Mouse (Mus musculus): ENCODE results near the gene Shpk. TPM values are rescaled to one million over a fixed set of nuclear protein-coding genes. Genes with fewer than 3 reads are reported as not detected.

The Shpk gene
- polyA plus RNA-seq, 1 experiment from 2014 or later, result 1.6 TPM

DNA sequence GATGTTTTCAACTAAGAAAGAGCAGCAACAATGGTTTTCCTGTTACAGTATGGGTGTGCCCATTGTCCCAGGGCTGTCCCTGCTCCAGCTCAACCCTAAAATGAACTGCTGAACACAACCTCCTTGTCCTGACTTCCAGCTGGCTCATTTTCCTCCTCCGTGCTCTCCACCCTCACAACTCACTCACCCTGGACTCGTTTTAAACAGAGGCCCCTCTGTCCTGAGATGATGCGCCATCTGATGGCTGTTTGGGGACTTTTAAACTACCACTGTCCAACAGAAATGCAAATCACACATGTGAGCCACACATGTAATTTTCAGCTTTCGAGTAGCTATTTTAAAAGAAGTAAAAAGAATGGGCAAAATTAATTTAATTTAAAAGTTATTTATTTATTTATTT lies 2.3 kb downstream of the Shpk start:
- 27% methylated on average over 4 of the region's 4 CpGs for WGBS
- H3K27ac ChIP-seq, result 0 out of 2 replicates have a peak overlapping the region, but pooled peaks have one; percentile 38

DNA sequence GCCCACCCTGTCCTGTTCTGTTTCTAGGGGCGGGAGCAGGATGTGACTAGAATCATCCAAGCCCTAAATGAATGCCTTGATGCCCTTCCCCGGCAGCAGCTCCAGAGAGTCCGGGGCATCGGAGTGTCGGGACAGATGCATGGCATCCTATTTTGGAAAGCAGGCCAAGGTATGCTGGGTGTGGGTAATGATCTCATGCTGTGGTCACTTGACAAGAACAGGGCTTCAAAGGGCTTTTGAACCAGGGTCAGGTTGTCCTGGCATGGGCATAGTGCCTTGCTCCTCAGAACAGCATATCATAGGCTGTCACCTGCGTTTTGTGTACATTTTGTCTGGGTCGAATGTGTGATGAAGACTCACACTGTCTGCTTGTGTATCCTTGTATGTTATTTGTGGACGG lies 4.6 kb downstream of the Shpk start:
- Histone ChIP-seq H3K9me3 (no peaks in the 10 kb centered on the region), H3K27ac (no peak overlapping the region), H3K4me1 (peaks cover 7% of the 10 kb centered on the region), H3K36me3 (no peaks in the 10 kb centered on the region), H3K27me3 (no peaks in the 10 kb centered on the region), H3K4me3 (no peak overlapping the region), H3K9ac (no peak overlapping the region), H3K4me2 (no peak overlapping the region)
- WGBS, result 79% methylated on average over 8 of the region's 8 CpGs
- ATAC-seq (ENCODE audit: borderline replicate concordance, extremely low read depth, low FRiP score, low TSS enrichment), result no peak

More for the DNA sequence above, 2.3 kb downstream of the Shpk start:
- Histone ChIP-seq H3K4me2 (no peak overlapping the region), H3K4me1 (peaks cover 15% of the 10 kb centered on the region), H3K9me3 (no peaks in the 10 kb centered on the region), H3K27me3 (no peaks in the 10 kb centered on the region), H3K4me3 (no peak overlapping the region), H3K9ac (no peak overlapping the region), H3K36me3 (no peaks in the 10 kb centered on the region)
- no peak for ATAC-seq (ENCODE audit: borderline replicate concordance, extremely low read depth, low FRiP score, low TSS enrichment)

DNA sequence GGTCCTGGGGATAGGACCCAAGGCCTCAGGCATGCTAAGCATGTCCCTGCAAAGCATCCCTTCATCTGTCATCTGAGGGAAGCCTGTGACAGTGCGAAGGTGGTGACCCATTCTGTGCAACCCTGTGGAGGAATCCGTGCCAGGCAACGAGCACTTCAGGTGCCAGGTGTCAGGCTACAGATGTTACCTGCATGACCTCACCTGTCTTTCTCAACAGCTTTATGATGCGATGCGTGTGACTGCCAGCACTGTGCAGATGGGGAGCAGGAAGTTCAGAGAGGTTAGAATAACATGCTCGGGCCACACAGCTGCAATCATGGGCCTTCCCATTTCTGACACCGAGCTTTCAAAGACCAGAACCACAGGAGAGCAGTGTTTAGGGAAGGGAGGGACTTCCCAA lies 5.9 kb downstream of the Shpk start:
- no peaks in the 10 kb centered on the region for H3K4me1 ChIP-seq
- WGBS, result 55% methylated on average over 7 of the region's 7 CpGs
- H3K4me3 ChIP-seq, result no peak overlapping the region
- H3K4me2 ChIP-seq, result no peak overlapping the region
- no peak for ATAC-seq (ENCODE audit: borderline replicate concordance, extremely low read depth, low FRiP score, low TSS enrichment)
- no peaks in the 10 kb centered on the region for H3K9me3 ChIP-seq
- H3K36me3 ChIP-seq, result no peaks in the 10 kb centered on the region
- no peak overlapping the region for H3K9ac ChIP-seq
- no peak overlapping the region for H3K27ac ChIP-seq
- no peaks in the 10 kb centered on the region for H3K27me3 ChIP-seq

DNA sequence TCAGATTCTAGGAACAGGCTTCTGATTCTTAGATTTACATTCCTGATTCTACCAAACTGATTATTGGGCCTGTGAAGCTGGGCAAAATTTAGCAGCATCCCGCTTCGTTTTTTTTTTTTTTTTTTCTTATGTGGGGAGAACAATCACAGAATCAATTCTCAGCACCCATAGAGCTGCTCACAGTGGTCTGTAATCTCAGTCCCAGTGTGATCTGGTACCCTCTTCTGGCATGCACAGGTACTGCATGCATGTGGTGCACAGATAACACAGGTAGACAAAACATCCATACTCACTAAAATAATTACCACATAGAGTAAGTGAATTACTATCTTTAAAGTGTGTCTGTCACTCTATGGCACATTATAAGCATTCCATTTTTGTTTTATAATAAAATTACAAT lies 8.4 kb downstream of the Shpk start:
- no peak overlapping the region for H3K4me2 ChIP-seq
- H3K9me3 ChIP-seq, result no peaks in the 10 kb centered on the region
- WGBS, result 63% methylated on average over 2 of the region's 2 CpGs
- H3K36me3 ChIP-seq, result no peaks in the 10 kb centered on the region
- ATAC-seq (ENCODE audit: borderline replicate concordance, extremely low read depth, low FRiP score, low TSS enrichment), result no peak
- no peaks in the 10 kb centered on the region for H3K27me3 ChIP-seq
- H3K9ac ChIP-seq, result no peak overlapping the region
- H3K4me1 ChIP-seq, result no peaks in the 10 kb centered on the region
- H3K4me3 ChIP-seq, result no peak overlapping the region
- no peak overlapping the region for H3K27ac ChIP-seq

DNA sequence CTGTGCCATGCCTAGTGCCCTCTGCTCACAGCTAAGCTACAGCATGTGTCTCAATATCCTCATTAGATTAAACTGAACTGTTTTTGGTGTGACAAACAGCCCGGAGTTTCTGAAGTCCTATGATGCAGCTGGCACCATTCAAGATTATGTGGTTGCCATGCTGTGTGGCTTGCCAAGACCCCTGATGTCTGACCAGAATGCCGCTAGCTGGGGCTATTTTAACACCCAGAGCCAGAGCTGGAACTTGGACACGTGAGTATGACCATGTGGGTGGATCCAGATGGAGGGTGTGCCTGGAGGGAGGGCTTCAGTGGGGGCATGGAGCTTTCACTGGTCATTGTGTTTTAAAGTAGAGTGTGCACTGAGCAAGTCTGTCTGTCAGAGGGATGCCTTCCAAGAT lies 14.7 kb downstream of the Shpk start:
- Histone ChIP-seq H3K4me1 (no peaks in the 10 kb centered on the region), H3K4me3 (no peak overlapping the region), H3K9ac (no peak overlapping the region), H3K27me3 (no peaks in the 10 kb centered on the region), H3K4me2 (no peak overlapping the region), H3K36me3 (no peaks in the 10 kb centered on the region), H3K27ac (no peak overlapping the region), H3K9me3 (no peaks in the 10 kb centered on the region)
- no peak for ATAC-seq (ENCODE audit: borderline replicate concordance, extremely low read depth, low FRiP score, low TSS enrichment)
- 56% methylated on average over 3 of the region's 3 CpGs for WGBS

DNA sequence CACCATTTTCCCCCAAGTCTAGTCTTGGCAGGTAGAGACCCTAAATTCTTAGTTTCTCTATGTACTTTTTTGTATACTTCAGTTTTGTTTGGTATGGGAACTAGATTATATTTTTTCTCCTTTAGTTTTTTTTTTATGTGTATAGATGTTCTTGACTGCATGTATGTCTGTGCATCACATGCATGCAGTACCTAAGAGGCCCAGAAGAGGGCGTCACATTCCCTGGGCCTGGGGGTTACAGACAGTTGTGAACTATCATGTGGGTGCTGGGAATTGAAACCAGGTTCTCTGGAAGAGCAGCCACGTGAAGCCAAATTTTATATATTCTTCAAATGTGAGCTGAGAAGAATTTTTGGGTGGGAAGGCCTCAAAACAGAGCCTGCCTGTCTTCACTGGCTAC lies 20.4 kb downstream of the Shpk start:
- no peaks in the 10 kb centered on the region for H3K27me3 ChIP-seq
- H3K9me3 ChIP-seq, result no peaks in the 10 kb centered on the region
- H3K4me1 ChIP-seq, result no peaks in the 10 kb centered on the region
- 53% methylated on average over 2 of the region's 2 CpGs for WGBS
- H3K4me2 ChIP-seq, result no peak overlapping the region
- H3K4me3 ChIP-seq, result no peak overlapping the region
- no peaks in the 10 kb centered on the region for H3K36me3 ChIP-seq
- H3K27ac ChIP-seq, result no peak overlapping the region
- no peak for ATAC-seq (ENCODE audit: borderline replicate concordance, extremely low read depth, low FRiP score, low TSS enrichment)
- no peak overlapping the region for H3K9ac ChIP-seq

DNA sequence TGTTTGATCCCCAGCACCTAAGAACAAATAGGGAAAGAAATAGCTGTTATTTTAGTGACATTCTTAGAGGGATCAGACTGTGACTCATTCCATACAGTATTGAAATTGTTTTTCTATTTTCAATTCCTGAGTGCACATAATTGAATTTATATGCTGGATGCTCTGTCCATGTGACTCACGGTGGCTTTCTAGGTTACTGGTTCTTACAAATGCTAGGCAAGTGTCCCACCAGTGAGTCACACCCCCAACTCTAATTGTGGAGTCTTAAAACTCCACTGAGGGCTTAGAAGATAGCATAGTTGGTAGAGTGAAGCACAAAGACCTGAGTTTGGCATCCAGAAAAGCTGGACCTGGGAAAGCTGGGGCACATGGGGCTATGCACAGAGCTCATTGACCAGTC lies 21.4 kb downstream of the Shpk start:
- Histone ChIP-seq H3K4me1 (no peaks in the 10 kb centered on the region), H3K27ac (no peak overlapping the region), H3K4me2 (no peak overlapping the region), H3K9ac (no peak overlapping the region), H3K9me3 (no peaks in the 10 kb centered on the region), H3K4me3 (no peak overlapping the region), H3K27me3 (no peaks in the 10 kb centered on the region), H3K36me3 (no peaks in the 10 kb centered on the region)
- WGBS, result 97% methylated on average over 1 of the region's 1 CpGs
- no peak for ATAC-seq (ENCODE audit: borderline replicate concordance, extremely low read depth, low FRiP score, low TSS enrichment)

DNA sequence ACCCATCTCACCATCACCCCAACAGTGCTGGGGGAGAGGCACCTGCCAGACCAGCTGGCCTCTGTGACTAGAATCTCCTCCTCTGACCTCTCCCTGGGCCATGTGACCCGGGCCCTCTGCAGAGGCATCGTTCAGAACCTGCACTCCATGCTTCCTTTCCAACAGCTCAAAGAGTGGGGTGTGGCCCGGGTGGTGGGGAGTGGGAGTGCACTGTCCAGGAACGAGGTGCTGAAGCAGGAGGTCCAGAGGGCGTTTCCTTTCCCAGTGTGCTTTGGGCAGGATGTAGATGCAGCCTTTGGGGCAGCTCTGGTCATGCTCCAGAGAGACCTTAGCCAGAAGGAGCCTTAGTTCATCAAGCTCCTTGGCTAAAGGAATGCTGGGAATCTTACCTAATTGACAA lies 23.6 kb downstream of the Shpk start:
- no peak for ATAC-seq (ENCODE audit: borderline replicate concordance, extremely low read depth, low FRiP score, low TSS enrichment)
- Histone ChIP-seq H3K36me3 (no peaks in the 10 kb centered on the region), H3K4me1 (no peaks in the 10 kb centered on the region), H3K27ac (no peak overlapping the region), H3K4me3 (no peak overlapping the region), H3K9me3 (no peaks in the 10 kb centered on the region), H3K27me3 (no peaks in the 10 kb centered on the region), H3K9ac (no peak overlapping the region), H3K4me2 (no peak overlapping the region)
- WGBS, result 20% methylated on average over 5 of the region's 5 CpGs

DNA sequence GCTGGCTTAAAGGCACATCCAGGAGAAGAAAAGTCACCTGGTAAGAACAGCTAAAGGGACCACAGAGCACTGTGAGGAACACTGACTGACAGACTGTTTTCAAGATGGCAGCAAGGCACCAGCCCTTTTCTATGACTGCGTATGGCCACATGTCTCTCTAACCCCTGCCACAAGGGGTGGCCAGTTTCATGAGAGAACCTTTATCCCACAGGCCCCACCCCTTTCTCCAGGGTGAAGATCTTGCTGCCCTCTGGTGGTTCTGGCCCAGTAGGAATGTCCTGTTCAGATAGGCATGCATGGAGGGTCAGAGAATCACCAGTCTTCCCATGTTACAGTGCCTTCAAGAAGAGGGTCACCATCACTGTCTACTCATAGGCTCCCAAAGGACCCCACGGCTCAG lies 24.7 kb downstream of the Shpk start:
- Histone ChIP-seq H3K4me1 (no peaks in the 10 kb centered on the region), H3K4me3 (no peak overlapping the region), H3K4me2 (no peak overlapping the region), H3K36me3 (no peaks in the 10 kb centered on the region), H3K27ac (no peak overlapping the region), H3K9me3 (no peaks in the 10 kb centered on the region), H3K27me3 (no peaks in the 10 kb centered on the region), H3K9ac (no peak overlapping the region)
- 70% methylated on average over 2 of the region's 2 CpGs for WGBS
- no peak for ATAC-seq (ENCODE audit: borderline replicate concordance, extremely low read depth, low FRiP score, low TSS enrichment)

DNA sequence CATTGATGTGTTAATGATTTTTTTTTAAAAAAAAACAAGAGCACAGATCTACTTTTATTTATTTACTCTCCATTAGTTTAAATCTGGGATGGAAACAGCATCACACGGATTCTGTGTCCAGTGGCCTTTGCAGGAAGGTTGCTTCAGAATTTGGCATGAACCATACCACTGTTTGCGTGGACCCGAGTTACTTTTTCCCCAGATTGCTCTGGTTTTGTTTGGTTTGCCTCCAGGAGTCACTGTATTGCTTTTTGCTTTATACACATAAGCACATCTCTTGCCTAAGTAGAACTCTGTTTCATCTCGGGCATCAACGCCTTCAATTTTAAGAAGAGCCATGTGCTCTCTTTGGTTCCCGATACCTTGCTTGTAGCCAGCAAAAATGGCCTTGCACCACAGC lies 26.6 kb downstream of the Shpk start:
- Histone ChIP-seq H3K27ac (no peak overlapping the region), H3K27me3 (no peaks in the 10 kb centered on the region), H3K4me3 (no peak overlapping the region), H3K9ac (no peak overlapping the region), H3K9me3 (no peaks in the 10 kb centered on the region), H3K4me1 (no peaks in the 10 kb centered on the region), H3K36me3 (no peaks in the 10 kb centered on the region), H3K4me2 (no peak overlapping the region)
- WGBS, result 86% methylated on average over 6 of the region's 6 CpGs
- no peak for ATAC-seq (ENCODE audit: borderline replicate concordance, extremely low read depth, low FRiP score, low TSS enrichment)

DNA sequence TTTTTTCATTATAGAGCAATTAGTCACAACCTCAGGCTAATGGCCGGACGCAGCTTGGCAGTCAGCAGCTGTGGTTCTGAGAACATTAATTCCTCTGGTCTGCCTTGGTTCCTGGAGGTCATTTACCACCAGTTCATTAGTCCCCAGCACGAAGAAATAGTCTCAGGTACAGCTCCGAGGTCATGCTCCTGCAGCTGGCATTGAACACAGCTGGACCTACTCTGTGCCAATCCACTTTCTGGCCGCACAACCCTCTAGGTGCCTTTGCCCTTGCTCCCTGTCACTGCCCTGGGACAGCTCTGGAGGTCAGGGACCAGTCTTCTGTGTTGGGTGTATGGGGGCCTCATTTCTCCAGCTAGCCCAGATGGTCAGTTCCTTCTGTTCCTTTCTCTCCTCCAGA lies 29.6 kb downstream of the Shpk start:
- Histone ChIP-seq H3K9me3 (no peaks in the 10 kb centered on the region), H3K27me3 (no peaks in the 10 kb centered on the region), H3K4me3 (no peak overlapping the region), H3K27ac (no peak overlapping the region), H3K4me2 (no peak overlapping the region), H3K9ac (no peak overlapping the region), H3K4me1 (no peaks in the 10 kb centered on the region), H3K36me3 (no peaks in the 10 kb centered on the region)
- 59% methylated on average over 5 of the region's 5 CpGs for WGBS
- no peak for ATAC-seq (ENCODE audit: borderline replicate concordance, extremely low read depth, low FRiP score, low TSS enrichment)

DNA sequence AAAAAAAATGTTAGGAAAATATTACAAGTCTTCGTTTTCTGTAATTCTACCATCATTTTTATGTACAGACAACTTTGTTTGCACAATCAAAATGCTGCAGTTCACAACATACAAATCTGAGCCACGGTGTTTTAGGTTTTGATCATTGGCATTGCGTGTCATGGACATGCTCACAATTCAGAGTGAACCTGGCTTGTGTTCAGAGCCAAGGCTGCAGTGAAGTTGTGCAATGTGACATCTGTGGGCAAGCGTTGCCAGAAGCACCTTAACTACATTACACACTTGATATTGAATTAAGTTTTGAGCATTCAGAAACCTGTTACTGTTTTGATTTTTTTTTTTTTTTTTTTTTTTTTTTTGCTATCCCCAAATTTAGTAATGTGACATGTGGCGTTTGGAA lies 30.8 kb downstream of the Shpk start:
- no peak overlapping the region for H3K9ac ChIP-seq
- no peak overlapping the region for H3K4me2 ChIP-seq
- no peak for ATAC-seq (ENCODE audit: borderline replicate concordance, extremely low read depth, low FRiP score, low TSS enrichment)
- H3K27me3 ChIP-seq, result no peaks in the 10 kb centered on the region
- no peak overlapping the region for H3K4me3 ChIP-seq
- H3K27ac ChIP-seq, result no peak overlapping the region
- H3K36me3 ChIP-seq, result no peaks in the 10 kb centered on the region
- no peaks in the 10 kb centered on the region for H3K4me1 ChIP-seq
- 80% methylated on average over 5 of the region's 5 CpGs for WGBS
- H3K9me3 ChIP-seq, result no peaks in the 10 kb centered on the region

DNA sequence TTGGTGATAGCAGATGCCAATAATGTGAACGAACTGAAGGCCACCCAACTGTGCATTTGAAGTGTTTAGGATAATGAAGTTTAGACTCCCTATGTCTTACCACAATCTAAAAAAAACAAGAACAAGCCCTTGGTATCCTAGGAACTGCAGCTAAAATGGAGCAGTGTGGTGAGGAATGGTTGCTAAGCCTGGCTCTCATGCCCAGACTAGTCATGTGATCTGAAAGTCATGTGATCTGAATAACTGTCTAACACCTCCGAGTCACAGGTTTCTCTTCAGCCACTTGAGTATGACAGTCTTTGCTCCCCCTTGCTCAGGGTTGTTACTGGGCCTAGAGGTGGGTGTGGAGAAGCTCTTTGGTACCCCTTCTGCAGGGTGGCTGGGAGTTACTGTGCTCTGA lies 33.3 kb downstream of the Shpk start:
- H3K27me3 ChIP-seq, result no peaks in the 10 kb centered on the region
- no peaks in the 10 kb centered on the region for H3K36me3 ChIP-seq
- 51% methylated on average over 2 of the region's 2 CpGs for WGBS
- H3K4me1 ChIP-seq, result peaks cover 21% of the 10 kb centered on the region
- ATAC-seq (ENCODE audit: borderline replicate concordance, extremely low read depth, low FRiP score, low TSS enrichment), result no peak
- no peak overlapping the region for H3K27ac ChIP-seq
- no peak overlapping the region for H3K9ac ChIP-seq
- no peak overlapping the region for H3K4me3 ChIP-seq
- no peaks in the 10 kb centered on the region for H3K9me3 ChIP-seq
- no peak overlapping the region for H3K4me2 ChIP-seq
